Mouse (Mus musculus) forebrain, embryonic 15.5 days (tissue): ENCODE measurements around the gene Sgta. TPM values are rescaled to one million over a fixed set of nuclear protein-coding genes. Genes with fewer than 3 reads are reported as not detected.

Experiments
- ATAC-seq: fragments of 200-750 bp; cut with Nextera tagmentation; replicated peaks from 2 replicates; pipeline ENCODE4 v1.8.0; 2017; ENCODE audit warnings: mild to moderate bottlenecking, moderate TSS enrichment, moderate library complexity
- H3K27ac ChIP-seq: fragments of 300-500 bp; sonication (generic); replicated peaks from 2 replicates; pipeline ENCODE4 v1.5.1; 2015; ENCODE audit warnings: mild to moderate bottlenecking, inconsistent platforms
- H3K27me3 ChIP-seq: fragments of 300-500 bp; sonication (generic); 2 replicates; pipeline ENCODE4 v1.6.1; 2015; ENCODE audit warnings: inconsistent platforms
- H3K36me3 ChIP-seq: fragments of 300-500 bp; sonication (generic); 2 replicates; pipeline ENCODE4 v1.6.1; 2015; ENCODE audit warnings: mild to moderate bottlenecking, inconsistent platforms
- H3K4me1 ChIP-seq: fragments of 300-500 bp; sonication (generic); 2 replicates; pipeline ENCODE4 v1.6.1; 2015; ENCODE audit warnings: inconsistent platforms
- H3K4me2 ChIP-seq: fragments of 300-500 bp; sonication (generic); replicated peaks from 2 replicates; pipeline ENCODE4 v1.6.1; 2015; ENCODE audit warnings: mild to moderate bottlenecking, inconsistent platforms
- H3K4me3 ChIP-seq: fragments of 300-500 bp; sonication (generic); 2 replicates; pipeline ENCODE4 v1.5.1; 2015; ENCODE audit warnings: mild to moderate bottlenecking, inconsistent platforms
- H3K9ac ChIP-seq: fragments of 300-500 bp; sonication (generic); replicated peaks from 2 replicates; pipeline ENCODE4 v1.6.1; 2015; ENCODE audit warnings: mild to moderate bottlenecking, inconsistent platforms
- H3K9me3 ChIP-seq: fragments of 300-500 bp; sonication (generic); 2 replicates; pipeline ENCODE4 v1.6.1; 2016; ENCODE audit warnings: inconsistent platforms
- WGBS: fragments of 180-500 bp; shearing (Covaris S2); methylation state at CpG from one replicate; pipeline ENCODE4 v1.1.7; 2015; ENCODE audit warnings: mixed read lengths; 5-methylcytosine and 5-hydroxymethylcytosine counted together
- polyA plus RNA-seq: library from polyadenylated mRNA; unstranded; fragments of >200 nt; fragmentation: Nextera tagmentation; extraction: Ambion mirVana; gene quantifications from 2 replicates; pipeline ENCODE4 v1.2.1, GENCODE M21; 2015

The Sgta gene
- polyA plus RNA-seq, 1 experiment from 2014 or later: 316 TPM

DNA sequence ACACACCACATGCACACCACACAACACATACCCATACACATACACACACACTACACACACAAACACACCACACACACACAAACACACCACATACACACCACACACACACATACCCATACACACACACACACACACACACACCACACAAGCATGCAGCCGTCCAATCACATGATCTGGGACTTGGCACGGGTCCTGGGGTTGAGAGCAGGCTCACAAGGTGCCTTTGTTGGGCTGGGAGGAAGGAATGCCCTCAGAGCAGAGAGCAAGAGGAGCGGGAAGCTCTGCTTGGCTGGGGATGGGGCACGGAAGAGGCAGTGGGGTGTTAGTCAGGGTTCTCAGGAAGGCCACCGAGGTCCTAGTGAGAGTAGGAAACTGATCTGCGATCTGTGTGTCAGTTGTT, 49.1 kb downstream of the Sgta start:
- WGBS: 60% methylated on average over 6 of the region's 6 CpGs
- H3K9ac ChIP-seq: no peak overlapping the region
- no peak for ATAC-seq

GRCm38 (mm10) chr10:81007240-81007639, 52.7 kb downstream of the Sgta start:
- WGBS: 43% methylated on average over 7 of the region's 7 CpGs
- Histone ChIP-seq H3K4me3 (no peak overlapping the region), H3K9ac (no peak overlapping the region)

More for the DNA sequence above, 49.1 kb downstream of the Sgta start:
- Histone ChIP-seq H3K27ac (no peak overlapping the region), H3K4me2 (no peak overlapping the region), H3K4me1 (peaks cover 14% of the 10 kb centered on the region), H3K27me3 (no peaks in the 10 kb centered on the region), H3K4me3 (no peak overlapping the region), H3K36me3 (no peaks in the 10 kb centered on the region), H3K9me3 (no peaks in the 10 kb centered on the region)

DNA sequence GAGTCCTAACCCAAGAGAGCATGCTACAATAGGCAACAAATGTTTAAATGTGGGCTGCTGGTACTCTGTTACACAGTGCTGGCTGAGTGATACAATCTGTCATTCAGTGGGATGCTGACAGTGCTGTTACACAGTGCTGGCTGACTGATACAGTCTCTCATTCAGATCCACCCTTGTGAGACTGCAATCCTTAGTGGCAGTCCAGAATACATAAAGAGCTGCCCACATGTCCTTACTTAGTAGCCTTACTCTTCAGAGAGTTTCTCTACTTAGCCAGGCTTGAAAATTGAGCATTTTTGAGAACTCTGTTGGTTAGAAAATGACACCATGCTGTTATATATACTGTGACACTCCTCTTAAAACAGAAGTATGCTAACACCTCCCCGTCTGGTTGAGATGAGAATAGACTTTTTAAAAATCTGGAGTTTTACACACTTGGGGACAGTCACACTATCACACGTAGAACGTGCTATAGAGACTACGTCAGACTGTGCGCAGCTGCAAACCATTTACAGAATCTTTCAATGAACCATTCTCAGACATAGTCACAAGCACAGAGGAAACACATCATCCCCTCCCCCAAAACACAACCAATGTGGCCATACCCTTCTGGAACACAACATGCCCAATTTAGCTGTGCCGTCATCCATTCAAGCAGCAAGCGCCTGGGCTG, 53.8 kb downstream of the Sgta start:
- H3K9me3 ChIP-seq: no peaks in the 10 kb centered on the region
- H3K36me3 ChIP-seq: no peaks in the 10 kb centered on the region
- whole genome bisulfite sequencing: 85% methylated on average over 7 of the region's 7 CpGs
- no peak for ATAC-seq
- H3K4me1 ChIP-seq: peaks cover 8% of the 10 kb centered on the region
- H3K27me3 ChIP-seq: no peaks in the 10 kb centered on the region
- no peak overlapping the region for H3K4me2 ChIP-seq
- no peak overlapping the region for H3K9ac ChIP-seq
- no peak overlapping the region for H3K27ac ChIP-seq
- no peak overlapping the region for H3K4me3 ChIP-seq

More at GRCm38 (mm10) chr10:81007240-81007639, 52.7 kb downstream of the Sgta start:
- H3K36me3 ChIP-seq: no peaks in the 10 kb centered on the region
- no peaks in the 10 kb centered on the region; the same call in 1 of the 2 replicates for H3K4me1 ChIP-seq
- ATAC-seq: no peak
- no peak overlapping the region for H3K27ac ChIP-seq
- no peak overlapping the region for H3K4me2 ChIP-seq
- H3K9me3 ChIP-seq: no peaks in the 10 kb centered on the region
- H3K27me3 ChIP-seq: no peaks in the 10 kb centered on the region

DNA sequence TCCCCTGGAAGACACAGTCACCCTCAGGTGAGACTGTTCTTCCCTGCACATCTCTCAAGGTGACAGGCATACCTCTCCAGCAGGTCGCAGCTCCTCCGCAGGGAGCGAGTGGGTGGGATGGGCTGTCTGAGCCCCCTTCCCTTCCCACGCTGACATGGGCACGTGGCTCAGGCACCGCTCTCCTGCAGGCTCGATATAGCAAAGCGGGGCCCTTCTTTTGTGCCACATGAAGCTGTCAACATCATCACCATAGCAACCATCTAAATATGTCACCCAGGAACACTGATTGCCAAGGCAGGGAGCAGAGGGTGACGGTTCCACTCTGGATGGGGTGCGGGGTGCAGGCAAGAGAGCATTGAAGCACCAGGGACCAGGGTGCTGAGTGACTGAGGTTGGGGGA, 58.8 kb downstream of the Sgta start:
- Histone ChIP-seq H3K4me3 (no peak overlapping the region), H3K36me3 (no peaks in the 10 kb centered on the region), H3K27me3 (0 out of 2 replicates have a peak, but pooled peaks cover 3% of the 10 kb centered on the region), H3K9me3 (no peaks in the 10 kb centered on the region), H3K9ac (0 out of 2 replicates have a peak overlapping the region, but pooled peaks have one; percentile 2), H3K27ac (peak overlapping the region; percentile 36; the same call in 1 of the 2 replicates), H3K4me2 (peak overlapping the region; percentile 27), H3K4me1 (peaks cover 33% of the 10 kb centered on the region)
- peak; percentile 47 for ATAC-seq
- WGBS: 37% methylated on average over 10 of the region's 10 CpGs

DNA sequence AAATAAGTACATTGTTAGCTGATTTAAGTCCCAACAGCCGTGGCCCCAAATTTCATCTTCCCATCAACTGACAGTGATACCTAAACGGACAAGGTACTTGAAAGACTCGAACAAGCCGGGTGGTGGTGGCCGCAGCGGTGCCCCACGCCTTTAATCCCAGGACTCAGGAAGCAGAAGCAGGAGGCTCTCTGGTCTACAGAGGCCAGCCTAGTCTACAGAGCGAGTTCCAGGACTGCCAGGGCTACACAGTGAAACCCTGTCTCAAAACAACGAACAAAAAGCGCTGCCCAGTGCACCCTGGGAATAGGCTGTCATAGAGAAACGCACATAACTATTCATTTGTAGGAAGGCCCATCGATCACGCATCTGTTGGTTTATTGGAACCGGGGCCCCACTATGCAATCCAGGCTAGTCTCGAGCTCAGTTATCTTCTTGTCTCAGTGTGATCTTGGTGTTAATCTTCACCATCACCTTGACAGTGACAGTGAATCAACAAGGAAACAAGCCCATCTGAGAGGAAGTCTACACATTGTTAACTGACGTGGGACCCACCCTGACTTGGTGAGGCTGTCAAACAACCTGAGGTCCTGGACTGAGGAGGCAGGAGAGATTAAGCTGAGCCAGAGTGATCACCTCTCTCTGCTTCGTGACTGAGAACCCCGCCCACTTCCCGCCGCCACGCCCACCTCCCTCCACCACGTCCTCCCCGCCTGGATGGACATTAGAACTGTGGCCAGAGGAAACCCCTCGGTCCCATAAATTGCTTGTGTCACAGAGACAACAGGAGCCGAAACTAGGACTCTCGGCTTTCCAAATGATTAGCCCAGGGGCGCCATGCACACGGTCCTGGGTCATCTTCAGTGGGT, 59.6 kb downstream of the Sgta start:
- Histone ChIP-seq H3K27me3 (0 out of 2 replicates have a peak, but pooled peaks cover 3% of the 10 kb centered on the region), H3K27ac (peak overlapping the region; percentile 36; the same call in 1 of the 2 replicates), H3K9ac (0 out of 2 replicates have a peak overlapping the region, but pooled peaks have one; percentile 2), H3K36me3 (no peaks in the 10 kb centered on the region), H3K9me3 (no peaks in the 10 kb centered on the region), H3K4me3 (no peak overlapping the region), H3K4me2 (peak overlapping the region; percentile 27), H3K4me1 (peaks cover 33% of the 10 kb centered on the region)
- WGBS: 50% methylated on average over 28 of the region's 28 CpGs
- ATAC-seq: peak; percentile 4; the same call in 1 of the 2 replicates

DNA sequence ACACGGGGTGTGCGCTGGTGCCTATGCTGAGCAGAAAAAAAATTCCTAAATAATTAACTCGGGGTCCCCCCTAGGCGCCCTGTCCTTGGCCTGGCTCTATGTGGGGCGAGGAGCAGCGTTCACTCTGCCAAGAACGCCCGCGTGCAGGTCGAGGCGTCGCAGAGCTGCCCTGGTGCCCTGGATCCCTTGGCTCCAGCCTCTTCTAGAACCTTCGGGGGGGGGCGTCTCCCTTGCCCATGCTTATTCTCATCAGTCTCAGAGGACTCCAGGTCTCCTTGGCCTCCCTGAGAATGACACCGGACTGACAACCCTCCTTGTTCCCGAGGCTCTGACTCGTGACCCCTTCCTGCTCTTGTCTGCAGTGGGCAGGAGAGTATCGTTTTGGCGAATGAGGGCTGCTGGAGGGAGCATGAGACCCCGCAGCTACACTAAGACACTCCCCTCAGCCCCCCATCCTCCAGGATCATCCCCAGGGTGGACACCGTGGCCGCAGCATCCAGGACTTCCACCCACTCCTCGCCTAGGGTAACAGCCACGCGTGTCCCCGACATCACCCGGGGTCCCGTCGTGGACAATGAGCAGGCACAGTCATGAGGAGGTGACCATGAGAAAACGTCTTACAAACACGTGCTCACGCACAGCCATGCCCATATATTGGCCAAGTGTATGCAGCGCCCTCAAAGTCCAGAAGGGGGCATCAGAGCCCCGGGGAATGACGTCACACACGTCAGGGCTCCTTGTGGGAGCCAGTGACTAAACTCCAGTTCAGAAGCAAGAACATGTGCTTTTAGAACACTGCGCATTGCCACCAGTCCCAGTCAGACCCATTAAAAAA, 60.4 kb downstream of the Sgta start:
- Histone ChIP-seq H3K36me3 (no peaks in the 10 kb centered on the region), H3K4me2 (peak overlapping the region; percentile 40), H3K9ac (peak overlapping the region; percentile 33; the same call in 1 of the 2 replicates), H3K9me3 (no peaks in the 10 kb centered on the region), H3K27ac (no peak overlapping the region), H3K4me1 (peaks cover 39% of the 10 kb centered on the region), H3K4me3 (peak overlapping the region; percentile 18; the same call in 1 of the 2 replicates), H3K27me3 (0 out of 2 replicates have a peak, but pooled peaks cover 3% of the 10 kb centered on the region)
- WGBS: 33% methylated on average over 37 of the region's 37 CpGs
- ATAC-seq: peak; percentile 65

GRCm38 (mm10) chr10:80998778-80999177, 61.2 kb downstream of the Sgta start:
- H3K4me1 ChIP-seq: peaks cover 39% of the 10 kb centered on the region
- ATAC-seq: no peak
- H3K4me3 ChIP-seq: no peak overlapping the region
- 0 out of 2 replicates have a peak, but pooled peaks cover 3% of the 10 kb centered on the region for H3K27me3 ChIP-seq
- 18% methylated on average over 12 of the region's 12 CpGs for WGBS
- no peaks in the 10 kb centered on the region for H3K9me3 ChIP-seq
- H3K9ac ChIP-seq: no peak overlapping the region
- H3K36me3 ChIP-seq: no peaks in the 10 kb centered on the region
- no peak overlapping the region for H3K27ac ChIP-seq
- no peak overlapping the region for H3K4me2 ChIP-seq

DNA sequence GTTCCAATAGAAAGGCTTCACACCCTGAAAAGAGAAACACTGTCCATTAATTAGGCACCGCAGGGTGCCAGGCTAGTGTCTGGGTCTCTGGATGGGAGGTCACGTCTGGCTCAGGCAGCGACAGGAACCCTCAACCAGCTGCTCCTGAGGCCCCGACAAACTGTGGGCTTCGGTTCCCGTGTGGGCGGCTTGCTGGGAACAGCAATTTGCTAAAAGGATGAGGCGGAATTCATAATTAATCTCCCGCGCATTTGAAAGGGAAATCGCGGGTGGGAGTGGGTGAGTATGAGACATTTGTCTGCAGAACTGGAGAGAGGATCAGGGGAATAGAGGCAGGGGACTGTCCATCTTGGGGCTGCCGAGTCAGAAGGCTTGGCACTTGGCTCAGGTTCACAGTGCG, 62.0 kb downstream of the Sgta start:
- Histone ChIP-seq H3K4me2 (no peak overlapping the region), H3K27me3 (0 out of 2 replicates have a peak, but pooled peaks cover 3% of the 10 kb centered on the region), H3K4me1 (peaks cover 39% of the 10 kb centered on the region), H3K9ac (no peak overlapping the region), H3K4me3 (no peak overlapping the region), H3K9me3 (no peaks in the 10 kb centered on the region), H3K36me3 (no peaks in the 10 kb centered on the region), H3K27ac (no peak overlapping the region)
- WGBS: 26% methylated on average over 14 of the region's 14 CpGs
- no peak for ATAC-seq

DNA sequence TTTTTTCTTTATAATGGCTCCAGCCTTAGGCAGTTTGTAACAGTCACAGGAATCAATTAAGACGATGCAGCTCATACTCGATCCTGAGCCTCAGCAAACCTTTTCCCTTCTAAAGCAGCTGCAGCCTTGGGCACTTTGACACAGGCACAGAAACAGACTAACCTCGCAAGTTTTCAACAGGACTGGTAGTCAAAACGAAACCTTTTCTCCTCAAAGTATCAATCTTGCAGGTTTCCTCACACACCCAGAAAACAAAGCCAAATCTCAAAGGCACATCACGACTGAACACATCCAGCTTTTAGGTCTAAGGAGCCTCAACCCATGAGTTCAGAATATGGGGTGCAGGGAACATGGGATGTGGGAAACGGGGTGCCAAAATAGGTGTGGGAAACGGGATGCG, 62.6 kb downstream of the Sgta start:
- H3K27me3 ChIP-seq: 0 out of 2 replicates have a peak, but pooled peaks cover 3% of the 10 kb centered on the region
- no peak for ATAC-seq
- WGBS: 84% methylated on average over 8 of the region's 8 CpGs
- H3K36me3 ChIP-seq: no peaks in the 10 kb centered on the region
- H3K9ac ChIP-seq: no peak overlapping the region
- H3K4me2 ChIP-seq: no peak overlapping the region
- peaks cover 39% of the 10 kb centered on the region for H3K4me1 ChIP-seq
- H3K27ac ChIP-seq: no peak overlapping the region
- H3K4me3 ChIP-seq: no peak overlapping the region
- H3K9me3 ChIP-seq: no peaks in the 10 kb centered on the region

DNA sequence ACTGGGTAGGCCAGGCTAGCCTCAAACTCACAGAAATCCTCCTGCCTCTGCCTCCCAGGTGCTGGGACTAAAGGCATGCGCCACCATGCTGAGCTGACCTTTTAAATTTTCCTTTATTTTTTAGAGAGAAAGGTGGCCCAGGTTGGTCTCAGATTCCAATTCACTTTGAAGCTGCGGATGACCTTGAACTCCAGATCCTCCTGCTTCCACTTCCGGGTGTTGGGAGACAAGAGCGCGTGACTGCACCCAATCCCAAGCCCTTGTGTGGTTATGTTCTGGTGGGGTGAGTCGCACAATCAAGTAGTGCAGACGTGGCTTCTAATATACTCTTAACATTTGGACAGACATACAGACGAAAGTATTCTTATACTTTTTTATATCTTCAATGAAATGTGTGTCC, 63.5 kb downstream of the Sgta start:
- Histone ChIP-seq H3K9ac (no peak overlapping the region), H3K4me2 (no peak overlapping the region), H3K36me3 (no peaks in the 10 kb centered on the region), H3K27ac (no peak overlapping the region), H3K27me3 (0 out of 2 replicates have a peak, but pooled peaks cover 3% of the 10 kb centered on the region), H3K4me1 (peaks cover 34% of the 10 kb centered on the region), H3K9me3 (no peaks in the 10 kb centered on the region), H3K4me3 (no peak overlapping the region)
- no peak for ATAC-seq
- 94% methylated on average over 8 of the region's 8 CpGs for WGBS

DNA sequence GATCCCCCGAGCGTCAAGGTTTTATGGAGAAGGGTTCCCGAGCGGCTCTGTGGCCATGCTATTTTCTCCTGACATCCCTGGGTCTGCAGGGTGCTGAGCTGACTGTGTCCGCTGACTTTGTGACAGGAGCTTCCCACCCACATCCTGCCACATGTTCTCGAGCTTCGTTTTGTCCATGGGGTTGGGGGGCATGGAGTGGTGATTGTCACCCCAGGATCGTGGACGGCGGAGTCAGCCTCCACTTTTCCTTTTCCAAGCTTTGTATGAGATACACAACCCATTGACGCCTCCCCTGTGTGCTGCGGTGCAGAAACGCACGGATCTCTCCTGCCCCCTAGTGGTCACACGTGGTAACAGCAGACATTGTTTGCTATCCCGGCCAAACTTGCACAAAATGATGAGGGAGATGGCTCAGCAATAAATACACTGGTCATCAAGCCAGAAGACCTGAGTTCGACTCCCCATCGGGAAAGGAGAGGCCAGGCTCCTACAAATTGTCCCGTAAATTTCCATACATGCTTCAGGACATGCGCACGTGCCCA, 64.8 kb downstream of the Sgta start:
- no peaks in the 10 kb centered on the region for H3K9me3 ChIP-seq
- 0 out of 2 replicates have a peak, but pooled peaks cover 3% of the 10 kb centered on the region for H3K27me3 ChIP-seq
- H3K9ac ChIP-seq: peak overlapping the region; percentile 31; the same call in 1 of the 2 replicates
- no peaks in the 10 kb centered on the region for H3K36me3 ChIP-seq
- H3K4me1 ChIP-seq: peaks cover 21% of the 10 kb centered on the region
- no peak overlapping the region for H3K27ac ChIP-seq
- 11% methylated on average over 21 of the region's 21 CpGs for WGBS
- H3K4me2 ChIP-seq: peak overlapping the region; percentile 34
- peak overlapping the region; percentile 16 for H3K4me3 ChIP-seq
- peak; percentile 20 for ATAC-seq
